Mouse (Mus musculus) bone marrow, adult 2 months (tissue): ENCODE data around the gene Tmco5.

Experiments used
- CTCF ChIP-seq: fragments of 200-500 bp; IDR thresholded peaks from 2 replicates; pipeline ENCODE4 v1.5.1; 2011; ENCODE audit warnings: low read length, control low read depth; ENCODE audit not compliant: control insufficient read depth, insufficient read depth
- POLR2A ChIP-seq: fragments of 200-500 bp; IDR thresholded peaks from 2 replicates; pipeline ENCODE4 v1.6.1; 2011; ENCODE audit warnings: low read depth, mild to moderate bottlenecking, control low read depth, low read length, borderline replicate concordance; ENCODE audit not compliant: control insufficient read depth

- no peak for TF ChIP-seq CTCF
- no peak for TF ChIP-seq POLR2A
These were observed 29.8 kb downstream of the Tmco5 start for GRCm38 (mm10) chr2:116908268-116908667.
